Mouse (Mus musculus): Measurements from ENCODE around the gene Arl8b. TPM values are rescaled to one million over a fixed set of nuclear protein-coding genes. Genes with fewer than 3 reads are reported as not detected.

Arl8b gene
- 12.4 and 14.4 TPM in 2 replicates for polyA plus RNA-seq (2012; rRNA removed)

GRCm38 (mm10) chr6:108782526-108783183 lies at the start of gene Arl8b:
Arl8b (plus strand) TSS chr6:108783099.

DNA sequence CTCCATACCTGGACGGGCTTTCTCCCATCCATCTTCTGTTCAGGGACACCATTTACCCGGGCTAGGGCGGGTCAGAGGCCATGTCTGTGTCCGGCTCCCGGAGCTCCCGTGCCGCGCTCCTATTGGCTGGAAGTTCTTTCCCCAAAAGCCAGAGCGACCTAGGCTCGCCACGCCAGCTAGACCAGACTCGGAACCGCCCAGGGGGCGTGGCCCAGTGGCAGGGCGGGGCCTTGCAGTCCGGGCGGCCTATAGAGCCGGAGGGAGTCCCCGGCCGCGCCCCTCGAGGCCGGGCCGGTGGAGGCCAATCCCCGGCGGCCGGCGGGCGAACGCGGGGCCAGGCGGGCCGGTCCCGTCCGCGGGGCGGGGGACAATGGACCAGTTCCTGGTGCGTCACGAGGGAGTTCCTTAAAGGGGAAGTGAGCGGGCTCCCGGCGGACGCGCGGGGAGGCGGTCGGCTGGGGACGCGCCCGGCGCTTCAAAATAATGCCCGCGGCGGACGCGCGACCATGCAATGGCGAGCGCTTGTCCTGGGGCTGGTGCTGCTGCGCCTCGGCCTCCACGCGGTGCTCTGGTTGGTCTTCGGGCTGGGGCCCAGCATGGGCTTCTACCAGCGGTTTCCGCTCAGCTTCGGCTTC lies 45.5 kb downstream of the Arl8b start, which contains the start of gene Edem1:
Edem1 (plus strand) TSS at position 408 of the 635 bp plus-strand sequence.

Other genes starting within 250 kb of the Arl8b start
- gene Bhlhe40, start 122.5 kb upstream of the Arl8b start, polyA plus RNA-seq (2012; rRNA removed): 9.8 and 12.9 TPM in 2 replicates
- gene Edem1, start 45.5 kb downstream of the Arl8b start, polyA plus RNA-seq (2012; rRNA removed): 21.8 and 31.8 TPM in 2 replicates

All from ovary, adult 2 months (tissue).